Mouse (Mus musculus) embryonic facial prominence, embryonic 13.5 days (tissue): ENCODE results near the gene Sf1. TPM values are rescaled to one million over a fixed set of nuclear protein-coding genes. Genes with fewer than 3 reads are reported as not detected.
A peak's percentile ranks its signal among the peaks of the same experiment; 100 is the strongest.

Experiments
- ATAC-seq: fragments of 200-750 bp; cut with Nextera tagmentation; 2 replicates; pipeline ENCODE4 v1.8.0; 2017; ENCODE audit warnings: low read depth; ENCODE audit not compliant: insufficient number of reproducible peaks, insufficient read depth, low FRiP score, low TSS enrichment
- H3K27ac ChIP-seq: fragments of 300-500 bp; sonication (generic); 2 replicates; pipeline ENCODE4 v1.5.1; 2015; ENCODE audit warnings: moderate library complexity, mild to moderate bottlenecking, inconsistent platforms
- H3K27me3 ChIP-seq: fragments of 300-500 bp; sonication (generic); 2 replicates; pipeline ENCODE4 v1.6.1; 2015; ENCODE audit warnings: mild to moderate bottlenecking, inconsistent platforms
- H3K36me3 ChIP-seq: fragments of 300-500 bp; sonication (generic); 2 replicates; pipeline ENCODE4 v1.6.1; 2015; ENCODE audit warnings: mild to moderate bottlenecking, inconsistent platforms
- H3K4me1 ChIP-seq: fragments of 300-500 bp; sonication (generic); 2 replicates; pipeline ENCODE4 v1.6.1; 2015; ENCODE audit warnings: inconsistent platforms
- H3K4me2 ChIP-seq: fragments of 300-500 bp; sonication (generic); 2 replicates; pipeline ENCODE4 v1.6.1; 2015; ENCODE audit warnings: moderate library complexity, mild to moderate bottlenecking, inconsistent platforms
- H3K4me3 ChIP-seq: fragments of 300-500 bp; sonication (generic); 2 replicates; pipeline ENCODE4 v1.5.1; 2015; ENCODE audit warnings: mild to moderate bottlenecking, inconsistent platforms
- H3K9ac ChIP-seq: fragments of 300-500 bp; sonication (generic); 2 replicates; pipeline ENCODE4 v1.6.1; 2015; ENCODE audit warnings: mild to moderate bottlenecking, inconsistent platforms
- H3K9me3 ChIP-seq: fragments of 300-500 bp; sonication (generic); 2 replicates; pipeline ENCODE4 v1.6.1; 2016; ENCODE audit warnings: inconsistent platforms
- WGBS: fragments of 180-500 bp; shearing (Covaris S2); methylation state at CpG from one replicate; pipeline ENCODE4 v1.1.7; 2015; ENCODE audit warnings: mixed read lengths; 5-methylcytosine and 5-hydroxymethylcytosine counted together
- polyA plus RNA-seq: library from polyadenylated mRNA; unstranded; fragments of >200 nt; fragmentation: Nextera tagmentation; extraction: Ambion mirVana; gene quantifications from 2 replicates; pipeline ENCODE4 v1.2.1, GENCODE M21; 2015

Sf1 gene
- polyA plus RNA-seq, result 137 and 151 TPM in 2 replicates

- Histone ChIP-seq H3K4me3 (peak within 1 kb of the TSS; percentile 98), H3K36me3 (peaks cover 42% of the 10 kb centered on the region), H3K9ac (peak within 1 kb of the TSS; percentile 99), H3K27me3 (no peaks in the 10 kb centered on the region), H3K4me1 (peaks cover 24% of the 10 kb centered on the region), H3K27ac (peak within 1 kb of the TSS; percentile 98), H3K9me3 (no peaks in the 10 kb centered on the region), H3K4me2 (peak within 1 kb of the TSS; percentile 81)
- peak; percentile 99 for ATAC-seq
- under 1% methylated on average over 85 of the region's 85 CpGs for WGBS
Observed at GRCm38 (mm10) chr19:6363411-6364240, at the start of gene Sf1. Gene Sf1, plus strand, starts transcription at chr19:6363690.

- H3K36me3 ChIP-seq, result peaks cover 89% of the 10 kb centered on the region
- WGBS, result 91% methylated on average over 8 of the region's 8 CpGs
Observed at GRCm38 (mm10) chr19:6313796-6314195, 49.7 kb upstream of the Sf1 start.

GRCm38 (mm10) chr19:6314513-6314912 is 49.0 kb upstream of the Sf1 start:
- no peaks in the 10 kb centered on the region for H3K9me3 ChIP-seq
- 81% methylated on average over 8 of the region's 8 CpGs for WGBS
- H3K27ac ChIP-seq, result no peak overlapping the region
- H3K36me3 ChIP-seq, result peaks cover 96% of the 10 kb centered on the region
- H3K4me2 ChIP-seq, result no peak overlapping the region
- no peak for ATAC-seq
- H3K9ac ChIP-seq, result no peak overlapping the region
- no peak overlapping the region for H3K4me3 ChIP-seq
- H3K4me1 ChIP-seq, result no peaks in the 10 kb centered on the region
- no peaks in the 10 kb centered on the region for H3K27me3 ChIP-seq

More at GRCm38 (mm10) chr19:6313796-6314195, 49.7 kb upstream of the Sf1 start:
- no peak overlapping the region for H3K4me3 ChIP-seq
- ATAC-seq, result no peak
- H3K4me1 ChIP-seq, result peaks cover 2% of the 10 kb centered on the region; the same call in 1 of the 2 replicates
- H3K9ac ChIP-seq, result no peak overlapping the region; the same call in 1 of the 2 replicates
- H3K27me3 ChIP-seq, result no peaks in the 10 kb centered on the region
- H3K9me3 ChIP-seq, result no peaks in the 10 kb centered on the region
- no peak overlapping the region for H3K4me2 ChIP-seq
- no peak overlapping the region for H3K27ac ChIP-seq

- H3K4me2 ChIP-seq, result no peak overlapping the region
- no peak overlapping the region for H3K27ac ChIP-seq
- no peaks in the 10 kb centered on the region for H3K4me1 ChIP-seq
- no peaks in the 10 kb centered on the region for H3K27me3 ChIP-seq
- 74% methylated on average over 14 of the region's 14 CpGs for WGBS
- ATAC-seq, result no peak
- peak overlapping the region; percentile 32; the same call in 1 of the 2 replicates for H3K9ac ChIP-seq
- peaks cover 97% of the 10 kb centered on the region for H3K36me3 ChIP-seq
- H3K4me3 ChIP-seq, result no peak overlapping the region
- H3K9me3 ChIP-seq, result no peaks in the 10 kb centered on the region
Observed at GRCm38 (mm10) chr19:6315573-6315972, 47.9 kb upstream of the Sf1 start.

GRCm38 (mm10) chr19:6318145-6318544 is 45.3 kb upstream of the Sf1 start:
- no peaks in the 10 kb centered on the region for H3K4me1 ChIP-seq
- 0 out of 2 replicates have a peak overlapping the region, but pooled peaks have one; percentile 21 for H3K9ac ChIP-seq
- H3K4me3 ChIP-seq, result no peak overlapping the region
- H3K36me3 ChIP-seq, result peaks cover 97% of the 10 kb centered on the region
- H3K27ac ChIP-seq, result no peak overlapping the region
- WGBS, result 90% methylated on average over 12 of the region's 12 CpGs
- H3K27me3 ChIP-seq, result no peaks in the 10 kb centered on the region
- H3K9me3 ChIP-seq, result no peaks in the 10 kb centered on the region
- H3K4me2 ChIP-seq, result no peak overlapping the region
- ATAC-seq, result no peak

- WGBS, result 84% methylated on average over 8 of the region's 8 CpGs
- no peaks in the 10 kb centered on the region for H3K27me3 ChIP-seq
- no peaks in the 10 kb centered on the region for H3K9me3 ChIP-seq
- H3K36me3 ChIP-seq, result peaks cover 84% of the 10 kb centered on the region
- H3K4me1 ChIP-seq, result no peaks in the 10 kb centered on the region
- H3K27ac ChIP-seq, result no peak overlapping the region
- ATAC-seq, result no peak
- H3K4me3 ChIP-seq, result no peak overlapping the region
- no peak overlapping the region for H3K4me2 ChIP-seq
- no peak overlapping the region for H3K9ac ChIP-seq
Observed at GRCm38 (mm10) chr19:6321358-6321757, 42.1 kb upstream of the Sf1 start.

GRCm38 (mm10) chr19:6321786-6322621 is 41.5 kb upstream of the Sf1 start:
- no peak for ATAC-seq
- Histone ChIP-seq H3K27me3 (no peaks in the 10 kb centered on the region), H3K4me2 (no peak overlapping the region), H3K36me3 (peaks cover 78% of the 10 kb centered on the region), H3K9ac (no peak overlapping the region), H3K4me1 (no peaks in the 10 kb centered on the region), H3K4me3 (no peak overlapping the region), H3K27ac (no peak overlapping the region), H3K9me3 (no peaks in the 10 kb centered on the region)
- WGBS, result 82% methylated on average over 33 of the region's 33 CpGs

GRCm38 (mm10) chr19:6324751-6325150 is 38.7 kb upstream of the Sf1 start:
- Histone ChIP-seq H3K9me3 (no peaks in the 10 kb centered on the region), H3K36me3 (peaks cover 50% of the 10 kb centered on the region), H3K9ac (no peak overlapping the region), H3K4me1 (no peaks in the 10 kb centered on the region), H3K4me2 (no peak overlapping the region), H3K27ac (no peak overlapping the region), H3K4me3 (no peak overlapping the region), H3K27me3 (no peaks in the 10 kb centered on the region)
- ATAC-seq, result no peak
- WGBS, result 74% methylated on average over 9 of the region's 9 CpGs

- no peak overlapping the region for H3K4me3 ChIP-seq
- peaks cover 1% of the 10 kb centered on the region for H3K36me3 ChIP-seq
- no peak for ATAC-seq
- H3K27me3 ChIP-seq, result no peaks in the 10 kb centered on the region
- H3K4me1 ChIP-seq, result peaks cover 20% of the 10 kb centered on the region
- 60% methylated on average over 5 of the region's 5 CpGs for WGBS
- H3K9ac ChIP-seq, result peak overlapping the region; percentile 28; the same call in 1 of the 2 replicates
- H3K9me3 ChIP-seq, result no peaks in the 10 kb centered on the region
- no peak overlapping the region for H3K27ac ChIP-seq
- peak overlapping the region; percentile 50; the same call in 1 of the 2 replicates for H3K4me2 ChIP-seq
Observed at GRCm38 (mm10) chr19:6331178-6331577, 32.3 kb upstream of the Sf1 start.

- peaks cover 5% of the 10 kb centered on the region for H3K36me3 ChIP-seq
- no peaks in the 10 kb centered on the region for H3K9me3 ChIP-seq
- peak overlapping the region; percentile 26 for H3K4me3 ChIP-seq
- H3K4me1 ChIP-seq, result peaks cover 28% of the 10 kb centered on the region
- H3K4me2 ChIP-seq, result peak overlapping the region; percentile 50
- H3K9ac ChIP-seq, result peak overlapping the region; percentile 58
- ATAC-seq, result no peak
- H3K27ac ChIP-seq, result no peak overlapping the region
- no peaks in the 10 kb centered on the region for H3K27me3 ChIP-seq
- WGBS, result 25% methylated on average over 13 of the region's 13 CpGs
Observed at GRCm38 (mm10) chr19:6331719-6332516, 31.6 kb upstream of the Sf1 start.
